In genomic region chr12:56611504-56612348, GRCm38 (mm10) we compare ENCODE assay signal across 8 mouse cellular contexts. TPM values are rescaled to one million over a fixed set of nuclear protein-coding genes. Genes with fewer than 3 reads are reported as not detected.
A peak's percentile ranks its signal among the peaks of the same experiment; 100 is the strongest.
DNase-seq lines count a peak whose midpoint lies in the region; ATAC-seq and TF ChIP-seq lines count a peak whose summit lies in the region.

No protein-coding gene starts in this region.

- DNase-seq in liver, embryonic 11.5 days (ENCODE audit: low spot score), result peak; percentile 44
- no peak for DNase-seq in liver
- peak; percentile 65 for DNase-seq in embryo, embryonic 10.5 days (ENCODE audit: low spot score)
- peak; percentile 4 to 18 for DNase-seq in heart, postnatal 14 days
- peak; percentile 30 for DNase-seq in stomach, postnatal 0 days (ENCODE audit: low spot score)
- DNase-seq in spleen, adult 18-20 months, result no peak
- DNase-seq in frontal cortex, postnatal 10 days (ENCODE audit: low spot score in 2 of 2), result no peak

- 2% methylated on average over 57 of the region's 57 CpGs for WGBS in liver, embryonic 11.5 days
- under 1% methylated on average over 53 of the region's 57 CpGs for WGBS in lung, embryonic 16.5 days
- WGBS in stomach, postnatal 0 days, result under 1% methylated on average over 57 of the region's 57 CpGs

- H3K27me3 ChIP-seq in liver, embryonic 11.5 days (replicated peaks; ENCODE audit: control insufficient read depth, insufficient read depth, low read length), result peaks cover 94% of the 10 kb centered on the region
- H3K27me3 ChIP-seq in lung, embryonic 16.5 days (ENCODE audit: control insufficient read depth, insufficient read depth, low read depth, low read length), result peaks cover 76% of the 10 kb centered on the region
- H3K27me3 ChIP-seq in stomach, postnatal 0 days (ENCODE audit: control insufficient read depth, insufficient read depth, low read length), result peaks cover 14% of the 10 kb centered on the region; the same call in 1 of the 2 replicates

- TF ChIP-seq CTCF in stomach, postnatal 0 days (IDR thresholded peaks at IDR 0.05; ENCODE audit: low read depth), result peak; percentile 34; the same call in 1 of the 2 replicates

- no peaks in the 10 kb centered on the region for H3K4me1 ChIP-seq in liver, embryonic 11.5 days (replicated peaks; ENCODE audit: control insufficient read depth, insufficient read depth, low read length)
- H3K4me1 ChIP-seq in lung, embryonic 16.5 days (replicated peaks; ENCODE audit: control insufficient read depth, insufficient read depth, low read length), result peaks cover 19% of the 10 kb centered on the region
- no peaks in the 10 kb centered on the region for H3K4me1 ChIP-seq in stomach, postnatal 0 days (replicated peaks; ENCODE audit: control insufficient read depth, insufficient read depth)

- intact Hi-C loops in heart, postnatal 14 days (cut with DNase I), result no loop called here

- H3K9me3 ChIP-seq in liver, embryonic 11.5 days (ENCODE audit: control insufficient read depth, low read length), result no peaks in the 10 kb centered on the region
- H3K9me3 ChIP-seq in lung, embryonic 16.5 days (ENCODE audit: control insufficient read depth, low read length), result no peaks in the 10 kb centered on the region
- H3K9me3 ChIP-seq in stomach, postnatal 0 days (ENCODE audit: control insufficient read depth, low read length), result no peaks in the 10 kb centered on the region

- H3K4me3 ChIP-seq in liver, embryonic 11.5 days (ENCODE audit: low read depth, low read length), result peak overlapping the region; percentile 7; the same call in 1 of the 2 replicates
- peak overlapping the region; percentile 42 for H3K4me3 ChIP-seq in lung, embryonic 16.5 days (ENCODE audit: low read length)
- peak overlapping the region; percentile 29 for H3K4me3 ChIP-seq in stomach, postnatal 0 days (ENCODE audit: low read depth, low read length)

- no peaks in the 10 kb centered on the region for H3K36me3 ChIP-seq in liver, embryonic 11.5 days (ENCODE audit: control insufficient read depth, insufficient read depth, low read length)
- no peaks in the 10 kb centered on the region for H3K36me3 ChIP-seq in lung, embryonic 16.5 days (ENCODE audit: control insufficient read depth, insufficient read depth, low read length)
- no peaks in the 10 kb centered on the region for H3K36me3 ChIP-seq in stomach, postnatal 0 days (ENCODE audit: control insufficient read depth, insufficient read depth, low read length)

- H3K9ac ChIP-seq in liver, embryonic 11.5 days (ENCODE audit: low read depth, low read length), result no peak overlapping the region
- no peak overlapping the region; the same call in 1 of the 2 replicates for H3K9ac ChIP-seq in lung, embryonic 16.5 days (ENCODE audit: low read length)
- H3K9ac ChIP-seq in stomach, postnatal 0 days (ENCODE audit: low read length), result no peak overlapping the region

- TF ChIP-seq EP300 in stomach, postnatal 0 days (optimal IDR thresholded peaks at IDR 0.05), result no peak

- ATAC-seq in liver, embryonic 11.5 days (replicated peaks; ENCODE audit: low FRiP score), result no peak
- ATAC-seq in lung, embryonic 16.5 days (ENCODE audit: low read depth), result peak; percentile 34
- no peak for ATAC-seq in stomach, postnatal 0 days (ENCODE audit: low FRiP score, low TSS enrichment)

- no peak overlapping the region for H3K27ac ChIP-seq in liver, embryonic 11.5 days (ENCODE audit: low read depth, low read length)
- H3K27ac ChIP-seq in lung, embryonic 16.5 days (ENCODE audit: low read length), result no peak overlapping the region
- H3K27ac ChIP-seq in stomach, postnatal 0 days (replicated peaks), result no peak overlapping the region

- peak overlapping the region; percentile 45 for H3K4me2 ChIP-seq in liver, embryonic 11.5 days
- H3K4me2 ChIP-seq in lung, embryonic 16.5 days (ENCODE audit: low read depth, low read length), result peak overlapping the region; percentile 63
- peak overlapping the region; percentile 41 for H3K4me2 ChIP-seq in stomach, postnatal 0 days (replicated peaks; ENCODE audit: low read depth)

RNA-seq across cellular contexts. Expression of gene Nkx2-9, which starts 1.4 kb away (rescaled TPM):
- polyA plus RNA-seq in liver, embryonic 11.5 days (2014; fragmentation: Nextera tagmentation; extraction: Ambion mirVana), result not detected in 2 replicates
- total RNA-seq in heart, postnatal 14 days (2021), result not detected
- polyA plus RNA-seq in lung, embryonic 16.5 days (2015; fragmentation: Nextera tagmentation; extraction: Ambion mirVana), result not detected in 2 replicates
- not detected in 2 replicates for polyA plus RNA-seq in stomach, postnatal 0 days (2015; fragmentation: Nextera tagmentation; extraction: Ambion mirVana)

Comparison
In these comparisons a context has a peak if more than half of its experiments do, and no peak if none do; other contexts are left out.
1. DNase-seq: peak in liver, embryonic 11.5 days (single experiment), embryo, embryonic 10.5 days (single experiment), heart, postnatal 14 days (2 of 2) and stomach, postnatal 0 days (single experiment); none in liver (single experiment), spleen, adult 18-20 months (0 of 2) and frontal cortex, postnatal 10 days (0 of 2).
2. Peak in every context shown above with its lines, with median percentiles within 50 percentile points of each other: H3K4me2 ChIP-seq and H3K4me3 ChIP-seq.